Mouse (Mus musculus): Measurements from ENCODE around the gene Fam3c.

GRCm38 (mm10) chr6:22349531-22350238 lies 6.4 kb downstream of the Fam3c start:
- TF ChIP-seq CTCF (IDR thresholded peaks at IDR 0.05; ENCODE audit: control insufficient read depth, insufficient read depth, low read length) (no peak), POLR2A (IDR thresholded peaks at IDR 0.05; ENCODE audit: borderline replicate concordance, control insufficient read depth, low read depth, low read length) (no peak)
